Mouse (Mus musculus): ENCODE data around the gene Ms4a6c.
"Not testable (repeated sequence)": the region's sequence is repeated elsewhere in the genome, so short reads cannot be mapped to it uniquely, and the experiment has no call there.

GRCm38 (mm10) chr19:11459041-11459440 is 10.1 kb upstream of the Ms4a6c start:
- TF ChIP-seq CTCF (IDR thresholded peaks at IDR 0.05; ENCODE audit: control insufficient read depth, insufficient read depth, insufficient replicate concordance, low read depth, low read length); POLR2A (IDR thresholded peaks at IDR 0.05; ENCODE audit: control insufficient read depth, low read depth, low read length): not testable (repeated sequence)
